Mouse (Mus musculus) liver, embryonic 16.5 days (tissue): ENCODE measurements around the gene Fblim1. TPM values are rescaled to one million over a fixed set of nuclear protein-coding genes. Genes with fewer than 3 reads are reported as not detected.
A peak's percentile ranks its signal among the peaks of the same experiment; 100 is the strongest.

Experiments used
- ATAC-seq: fragments of 200-750 bp; cut with Nextera tagmentation; 2 replicates; pipeline ENCODE4 v1.8.0; 2017; ENCODE audit warnings: low read depth, mild to moderate bottlenecking, moderate number of reproducible peaks, moderate library complexity
- H3K27ac ChIP-seq: fragments of 300-500 bp; sonication (generic); 2 replicates; pipeline ENCODE4 v1.5.1; 2014; ENCODE audit warnings: mild to moderate bottlenecking, low read length
- H3K27me3 ChIP-seq: fragments of 300-500 bp; sonication (generic); 2 replicates; pipeline ENCODE4 v1.6.1; 2014; ENCODE audit warnings: low read depth, low read length, mixed read lengths; ENCODE audit not compliant: control insufficient read depth, insufficient read depth
- H3K36me3 ChIP-seq: fragments of 300-500 bp; sonication (generic); 2 replicates; pipeline ENCODE4 v1.6.1; 2014; ENCODE audit warnings: mild to moderate bottlenecking; ENCODE audit not compliant: control insufficient read depth, insufficient read depth
- H3K4me1 ChIP-seq: fragments of 300-500 bp; sonication (generic); 2 replicates; pipeline ENCODE4 v1.6.1; 2014; ENCODE audit warnings: low read depth, low read length, mixed read lengths; ENCODE audit not compliant: control insufficient read depth
- H3K4me2 ChIP-seq: fragments of 300-500 bp; sonication (generic); 2 replicates; pipeline ENCODE4 v1.6.1; 2014; ENCODE audit warnings: low read depth, low read length, mixed read lengths
- H3K4me3 ChIP-seq: fragments of 300-500 bp; sonication (generic); 2 replicates; pipeline ENCODE4 v1.5.1; 2014; ENCODE audit warnings: low read depth, mild to moderate bottlenecking, low read length
- H3K9ac ChIP-seq: fragments of 300-500 bp; sonication (generic); 2 replicates; pipeline ENCODE4 v1.6.1; 2014; ENCODE audit warnings: low read depth, low read length
- H3K9me3 ChIP-seq: fragments of 300-500 bp; sonication (generic); replicated peaks from 2 replicates; pipeline ENCODE4 v1.6.1; 2016; ENCODE audit warnings: low read length; ENCODE audit not compliant: control insufficient read depth
- WGBS: fragments of 180-500 bp; shearing (Covaris S2); extraction: QIAGEN DNeasy Blood & Tissue Kit; methylation state at CpG from one replicate; pipeline ENCODE4 v1.1.7; 2014; ENCODE audit not compliant: insufficient replicate concordance; 5-methylcytosine and 5-hydroxymethylcytosine counted together
- polyA plus RNA-seq: library from polyadenylated mRNA; unstranded; fragments of >200 nt; fragmentation: Nextera tagmentation; extraction: Ambion mirVana; gene quantifications from 2 replicates; pipeline ENCODE4 v1.2.1, GENCODE M21; 2015

Gene Fblim1
- polyA plus RNA-seq, 1 experiment from 2014 or later: 2.3 TPM

- WGBS: 80% methylated on average over 13 of the region's 13 CpGs
- Histone ChIP-seq H3K4me3 (no peak overlapping the region), H3K4me1 (peaks cover 2% of the 10 kb centered on the region; the same call in 1 of the 2 replicates), H3K4me2 (no peak overlapping the region), H3K9ac (no peak overlapping the region), H3K9me3 (no peaks in the 10 kb centered on the region), H3K27me3 (no peaks in the 10 kb centered on the region), H3K27ac (no peak overlapping the region), H3K36me3 (no peaks in the 10 kb centered on the region)
- ATAC-seq: no peak
Observed at GRCm38 (mm10) chr4:141581051-141581450, 24.8 kb downstream of the Fblim1 start.

- Histone ChIP-seq H3K27me3 (no peaks in the 10 kb centered on the region), H3K4me2 (no peak overlapping the region), H3K9ac (no peak overlapping the region), H3K4me3 (no peak overlapping the region), H3K9me3 (no peaks in the 10 kb centered on the region), H3K36me3 (no peaks in the 10 kb centered on the region), H3K27ac (no peak overlapping the region), H3K4me1 (peaks cover 8% of the 10 kb centered on the region)
- ATAC-seq: peak; percentile 46
- WGBS: 10% methylated on average over 3 of the region's 3 CpGs
Observed at GRCm38 (mm10) chr4:141578833-141579232, 27.1 kb downstream of the Fblim1 start.

DNA sequence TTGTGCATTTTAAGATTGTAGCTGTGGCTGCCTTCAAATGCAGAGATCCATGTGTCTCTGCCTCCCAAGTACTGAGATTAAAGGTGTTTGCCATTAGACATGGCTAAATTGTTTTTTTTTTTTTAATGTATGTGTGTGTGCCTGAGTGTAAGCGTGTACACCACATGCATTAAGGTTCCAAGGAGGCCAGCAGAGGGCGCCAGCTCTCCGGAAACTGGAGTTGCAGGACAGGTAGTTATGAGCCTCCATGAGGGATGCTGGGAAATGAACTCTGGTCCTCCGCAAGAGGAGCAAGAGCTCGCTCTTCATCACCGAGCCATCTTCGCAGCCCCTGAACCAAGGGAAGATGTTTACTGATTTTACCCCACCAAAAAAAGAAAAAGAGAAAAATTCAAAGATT lies 29.0 kb downstream of the Fblim1 start:
- no peaks in the 10 kb centered on the region for H3K27me3 ChIP-seq
- no peak overlapping the region for H3K27ac ChIP-seq
- no peak for ATAC-seq
- H3K9me3 ChIP-seq: no peaks in the 10 kb centered on the region
- no peak overlapping the region for H3K4me3 ChIP-seq
- no peaks in the 10 kb centered on the region for H3K36me3 ChIP-seq
- H3K4me2 ChIP-seq: no peak overlapping the region
- H3K9ac ChIP-seq: no peak overlapping the region
- WGBS: 79% methylated on average over 7 of the region's 7 CpGs
- peaks cover 11% of the 10 kb centered on the region for H3K4me1 ChIP-seq

DNA sequence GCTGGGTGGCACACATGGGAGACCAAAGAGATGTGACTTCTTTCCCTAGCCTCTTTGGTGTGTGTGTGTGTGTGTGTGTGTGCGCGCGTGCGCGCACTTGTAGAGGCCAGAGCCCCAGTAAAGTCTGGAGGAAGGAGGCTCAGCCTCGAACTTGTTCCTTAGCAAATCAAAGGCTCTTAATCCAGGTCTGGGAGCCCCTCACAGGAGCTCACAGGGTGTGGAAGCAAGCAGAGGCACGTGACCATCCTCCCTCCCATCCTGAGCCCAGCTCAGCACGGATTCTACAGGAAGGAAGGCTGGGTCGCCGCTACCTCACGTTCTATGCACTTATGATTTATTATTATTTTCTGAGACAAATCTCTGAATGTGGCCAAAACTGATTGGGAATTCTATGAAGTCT lies 29.5 kb downstream of the Fblim1 start:
- Histone ChIP-seq H3K4me1 (peaks cover 11% of the 10 kb centered on the region), H3K27ac (no peak overlapping the region), H3K27me3 (no peaks in the 10 kb centered on the region), H3K9me3 (no peaks in the 10 kb centered on the region), H3K4me2 (no peak overlapping the region), H3K4me3 (no peak overlapping the region), H3K36me3 (no peaks in the 10 kb centered on the region), H3K9ac (no peak overlapping the region)
- 71% methylated on average over 11 of the region's 11 CpGs for WGBS
- ATAC-seq: no peak

- Histone ChIP-seq H3K9me3 (no peaks in the 10 kb centered on the region), H3K4me2 (no peak overlapping the region), H3K36me3 (no peaks in the 10 kb centered on the region), H3K9ac (no peak overlapping the region), H3K4me1 (peaks cover 14% of the 10 kb centered on the region), H3K4me3 (no peak overlapping the region), H3K27me3 (no peaks in the 10 kb centered on the region), H3K27ac (no peak overlapping the region)
- ATAC-seq: no peak
- WGBS: 37% methylated on average over 27 of the region's 27 CpGs
Observed at GRCm38 (mm10) chr4:141574789-141575702, 30.9 kb downstream of the Fblim1 start.

DNA sequence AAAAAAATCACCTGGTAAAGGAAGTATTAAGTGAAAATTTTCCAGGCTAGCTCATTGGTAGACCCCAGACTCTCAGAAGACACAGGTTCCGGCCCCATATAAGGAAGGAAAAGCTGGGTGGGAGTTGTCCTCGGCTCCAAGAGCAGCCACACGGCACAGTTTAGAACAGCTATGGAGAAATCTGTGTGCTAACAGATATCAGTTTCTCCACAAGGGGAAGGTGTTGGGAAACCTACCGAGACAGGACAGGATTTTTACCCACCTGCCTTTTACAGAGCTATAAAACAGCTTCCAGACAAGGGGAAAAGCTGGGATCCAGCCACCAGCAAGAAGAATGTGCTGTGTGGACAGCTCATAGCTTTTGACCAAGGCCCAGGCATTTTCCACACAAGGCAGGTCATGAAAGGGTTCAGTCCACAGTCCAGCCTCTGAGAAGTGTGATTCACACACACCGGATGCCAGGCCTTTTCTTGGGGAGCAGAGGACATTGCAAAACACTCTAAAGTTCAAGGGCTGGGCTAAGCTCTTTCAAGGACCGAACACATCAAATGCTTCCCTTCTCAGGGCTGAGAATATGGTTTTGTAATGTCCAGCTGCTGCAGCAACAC lies 32.4 kb downstream of the Fblim1 start:
- Histone ChIP-seq H3K4me1 (peaks cover 13% of the 10 kb centered on the region), H3K27ac (peak overlapping the region; percentile 46), H3K4me2 (no peak overlapping the region), H3K9ac (no peak overlapping the region), H3K9me3 (no peaks in the 10 kb centered on the region), H3K27me3 (no peaks in the 10 kb centered on the region), H3K36me3 (no peaks in the 10 kb centered on the region), H3K4me3 (no peak overlapping the region)
- no peak; the same call in none of the 2 replicates for ATAC-seq
- 29% methylated on average over 6 of the region's 6 CpGs for WGBS

- H3K4me3 ChIP-seq: no peak overlapping the region
- ATAC-seq: no peak
- no peak overlapping the region for H3K9ac ChIP-seq
- WGBS: 51% methylated on average over 7 of the region's 7 CpGs
- H3K4me2 ChIP-seq: no peak overlapping the region
- no peaks in the 10 kb centered on the region for H3K9me3 ChIP-seq
- H3K36me3 ChIP-seq: no peaks in the 10 kb centered on the region
- peaks cover 12% of the 10 kb centered on the region for H3K4me1 ChIP-seq
- peak overlapping the region; percentile 46 for H3K27ac ChIP-seq
- H3K27me3 ChIP-seq: no peaks in the 10 kb centered on the region
Observed at GRCm38 (mm10) chr4:141572668-141573358, 33.1 kb downstream of the Fblim1 start.

DNA sequence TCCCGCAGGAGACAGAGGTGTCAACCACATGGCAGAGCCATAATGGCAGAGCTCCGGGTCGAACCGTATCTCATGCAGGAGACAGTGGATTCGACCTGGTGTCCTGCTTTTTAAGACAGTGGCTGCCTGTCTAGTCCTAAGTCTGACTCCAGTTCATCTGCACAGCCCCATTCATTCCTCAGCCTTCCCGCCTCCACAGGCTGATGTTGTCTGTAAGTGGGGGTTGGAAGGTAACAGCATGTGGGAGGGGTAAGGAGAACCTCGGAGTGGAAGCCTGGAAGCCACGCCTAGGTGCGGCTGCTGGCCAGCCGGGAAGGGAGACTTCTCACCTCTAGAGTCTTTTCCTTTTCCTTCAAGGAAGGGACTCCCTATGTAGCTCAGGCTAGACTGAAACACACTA lies 34.0 kb downstream of the Fblim1 start:
- H3K4me2 ChIP-seq: no peak overlapping the region
- H3K9me3 ChIP-seq: no peaks in the 10 kb centered on the region
- ATAC-seq: no peak
- H3K9ac ChIP-seq: no peak overlapping the region
- WGBS: 60% methylated on average over 10 of the region's 10 CpGs
- H3K4me1 ChIP-seq: peaks cover 12% of the 10 kb centered on the region
- no peaks in the 10 kb centered on the region for H3K27me3 ChIP-seq
- no peak overlapping the region for H3K4me3 ChIP-seq
- H3K27ac ChIP-seq: no peak overlapping the region
- H3K36me3 ChIP-seq: no peaks in the 10 kb centered on the region
